Mouse (Mus musculus): Measurements from ENCODE around the gene Abca2. TPM values are rescaled to one million over a fixed set of nuclear protein-coding genes. Genes with fewer than 3 reads are reported as not detected.

Abca2 gene
- polyA plus RNA-seq, 1 experiment from 2014 or later = 6.7 TPM

DNA sequence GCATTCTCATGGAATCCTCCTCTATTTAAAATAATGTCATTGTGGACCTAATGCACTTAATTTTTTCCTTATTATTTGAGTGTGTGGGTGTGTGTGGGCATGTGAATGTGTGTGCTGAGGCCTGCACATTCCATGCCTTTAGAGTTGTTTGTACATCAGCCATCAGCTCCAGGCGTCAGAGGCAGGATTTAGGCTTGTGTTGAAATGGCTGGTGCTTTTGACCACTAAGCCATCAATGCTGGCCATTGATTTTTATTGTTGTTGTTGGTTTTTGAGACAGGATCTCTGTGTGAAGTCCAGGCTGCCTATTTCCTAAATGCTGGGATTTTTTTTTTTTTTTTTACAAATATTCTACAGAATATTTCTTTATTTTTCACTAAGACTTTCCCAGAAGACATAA, 24.4 kb downstream of the Abca2 start:
- H3K4me2 ChIP-seq (ENCODE audit: low read length) = no peak overlapping the region
- no peaks in the 10 kb centered on the region for H3K4me1 ChIP-seq (ENCODE audit: control insufficient read depth, insufficient read depth, low read length)
- no peaks in the 10 kb centered on the region for H3K9me3 ChIP-seq (replicated peaks; ENCODE audit: control insufficient read depth, low read length)
- no peak overlapping the region for H3K9ac ChIP-seq (ENCODE audit: low read length)
- no peak overlapping the region for H3K27ac ChIP-seq (ENCODE audit: low read depth, low read length)
- WGBS = 42% methylated on average over 1 of the region's 1 CpGs
- no peaks in the 10 kb centered on the region for H3K27me3 ChIP-seq (replicated peaks; ENCODE audit: control insufficient read depth, insufficient read depth, low read length)
- H3K36me3 ChIP-seq (ENCODE audit: control insufficient read depth, insufficient read depth, low read length) = peaks cover 19% of the 10 kb centered on the region
- no peak for ATAC-seq
- no peak overlapping the region for H3K4me3 ChIP-seq (ENCODE audit: low read depth, low read length)
- no peak for DNase-seq (ENCODE audit: low spot score)

- ATAC-seq (no peak), DNase-seq (ENCODE audit: low spot score) (no peak)
- Histone ChIP-seq H3K4me2 (ENCODE audit: low read length) (no peak within 1 kb of the TSS), H3K4me3 (ENCODE audit: low read depth, low read length) (no peak within 1 kb of the TSS), H3K36me3 (ENCODE audit: control insufficient read depth, insufficient read depth, low read length) (peaks cover 20% of the 10 kb centered on the region), H3K27me3 (replicated peaks; ENCODE audit: control insufficient read depth, insufficient read depth, low read length) (no peaks in the 10 kb centered on the region), H3K9ac (ENCODE audit: low read length) (no peak within 1 kb of the TSS), H3K9me3 (replicated peaks; ENCODE audit: control insufficient read depth, low read length) (no peaks in the 10 kb centered on the region), H3K4me1 (ENCODE audit: control insufficient read depth, insufficient read depth, low read length) (peaks cover 10% of the 10 kb centered on the region), H3K27ac (ENCODE audit: low read depth, low read length) (no peak within 1 kb of the TSS)
- 65% methylated on average over 14 of the region's 14 CpGs for WGBS
Measured at GRCm38 (mm10) chr2:25456205-25456953, 27.9 kb downstream of the Abca2 start, which contains the start of gene Clic3. Clic3 (plus strand) TSS chr2:25456838.

GRCm38 (mm10) chr2:25457022-25457896, 28.8 kb downstream of the Abca2 start:
- H3K4me3 ChIP-seq (ENCODE audit: low read depth, low read length) = no peak overlapping the region
- DNase-seq (ENCODE audit: low spot score) (no peak), ATAC-seq (no peak)
- H3K4me1 ChIP-seq (ENCODE audit: control insufficient read depth, insufficient read depth, low read length) = peaks cover 11% of the 10 kb centered on the region
- H3K9ac ChIP-seq (ENCODE audit: low read length) = no peak overlapping the region
- H3K36me3 ChIP-seq (ENCODE audit: control insufficient read depth, insufficient read depth, low read length) = peaks cover 20% of the 10 kb centered on the region
- no peak overlapping the region for H3K4me2 ChIP-seq (ENCODE audit: low read length)
- no peaks in the 10 kb centered on the region for H3K27me3 ChIP-seq (replicated peaks; ENCODE audit: control insufficient read depth, insufficient read depth, low read length)
- H3K9me3 ChIP-seq (replicated peaks; ENCODE audit: control insufficient read depth, low read length) = no peaks in the 10 kb centered on the region
- H3K27ac ChIP-seq (ENCODE audit: low read depth, low read length) = no peak overlapping the region
- 88% methylated on average over 9 of the region's 9 CpGs for WGBS

- Histone ChIP-seq H3K9me3 (replicated peaks; ENCODE audit: control insufficient read depth, low read length) (no peaks in the 10 kb centered on the region), H3K27me3 (replicated peaks; ENCODE audit: control insufficient read depth, insufficient read depth, low read length) (no peaks in the 10 kb centered on the region), H3K4me1 (ENCODE audit: control insufficient read depth, insufficient read depth, low read length) (peaks cover 11% of the 10 kb centered on the region), H3K27ac (ENCODE audit: low read depth, low read length) (no peak overlapping the region), H3K4me2 (ENCODE audit: low read length) (no peak overlapping the region), H3K9ac (ENCODE audit: low read length) (no peak overlapping the region), H3K4me3 (ENCODE audit: low read depth, low read length) (no peak overlapping the region), H3K36me3 (ENCODE audit: control insufficient read depth, insufficient read depth, low read length) (peaks cover 20% of the 10 kb centered on the region)
- DNase-seq (ENCODE audit: low spot score) (no peak), ATAC-seq (no peak)
- 72% methylated on average over 5 of the region's 5 CpGs for WGBS
Measured at GRCm38 (mm10) chr2:25458911-25459310, 30.4 kb downstream of the Abca2 start.

DNA sequence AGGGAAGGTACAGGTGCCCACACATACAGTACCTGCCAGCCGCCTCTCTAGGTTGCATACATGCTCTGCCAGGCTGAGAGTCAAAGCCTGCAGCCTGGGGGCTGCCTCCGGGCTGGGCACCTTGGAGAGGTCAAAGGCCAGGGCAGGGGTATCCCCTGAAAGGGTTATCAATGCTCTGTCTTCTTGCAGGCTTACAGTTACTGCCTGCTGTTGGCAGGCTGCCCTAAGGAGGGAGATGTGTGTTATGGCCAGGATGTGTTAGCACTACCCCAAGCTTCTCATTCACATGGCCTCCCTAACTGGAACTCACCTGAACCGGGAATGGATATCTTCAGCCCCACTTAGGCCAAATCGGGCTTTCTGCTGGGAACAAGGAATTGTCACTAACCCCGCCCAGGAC, 31.6 kb downstream of the Abca2 start:
- peaks cover 11% of the 10 kb centered on the region for H3K4me1 ChIP-seq (ENCODE audit: control insufficient read depth, insufficient read depth, low read length)

DNA sequence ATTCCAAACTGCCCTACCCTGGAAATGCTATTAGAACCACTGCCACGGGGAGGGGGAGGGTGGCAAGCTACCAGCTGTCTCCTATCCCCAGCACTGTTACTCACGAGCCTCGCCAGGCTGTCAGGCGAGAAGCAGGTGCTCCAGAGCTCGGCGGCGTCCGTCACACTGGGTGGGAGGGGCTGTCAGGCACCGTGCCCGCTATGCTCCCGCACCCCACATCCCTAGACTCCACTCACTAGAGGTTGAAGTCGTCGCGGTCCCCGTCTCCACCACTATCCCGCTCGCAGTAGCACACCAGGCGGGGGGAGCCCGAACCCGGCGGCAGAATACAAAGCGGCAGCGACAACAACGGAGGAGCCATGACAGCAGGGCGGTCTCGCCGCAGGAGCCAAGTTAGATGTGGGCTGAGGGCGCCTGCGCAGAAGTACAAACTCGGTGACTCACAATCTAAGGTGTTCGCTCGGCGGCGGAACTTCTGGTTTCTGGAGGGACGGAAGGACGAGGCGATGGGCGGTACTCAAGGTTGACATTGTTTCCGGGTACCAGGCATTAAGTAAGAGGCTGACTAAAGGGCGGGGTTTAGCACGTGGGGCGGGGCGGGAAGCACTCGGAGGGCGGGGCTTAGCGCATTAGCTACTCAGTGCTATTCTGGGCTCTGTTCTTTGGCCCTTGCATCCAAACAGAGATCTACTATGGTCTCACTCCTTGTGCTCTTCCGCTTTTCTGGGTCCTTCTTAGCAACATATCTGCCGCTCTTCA, 32.2 kb downstream of the Abca2 start, which contains the start of gene Paxx:
Gene Paxx (minus strand): TSS at position 544 of the 759 bp plus-strand sequence.
- peak within 1 kb of the TSS; percentile 68 for H3K9ac ChIP-seq (ENCODE audit: low read length)
- H3K27ac ChIP-seq (ENCODE audit: low read depth, low read length) = peak within 1 kb of the TSS; percentile 95
- H3K4me1 ChIP-seq (ENCODE audit: control insufficient read depth, insufficient read depth, low read length) = peaks cover 11% of the 10 kb centered on the region
- DNase-seq (ENCODE audit: low spot score) (peak; percentile 97), ATAC-seq (peak; percentile 90)
- H3K27me3 ChIP-seq (replicated peaks; ENCODE audit: control insufficient read depth, insufficient read depth, low read length) = no peaks in the 10 kb centered on the region
- peak within 1 kb of the TSS; percentile 87 for H3K4me2 ChIP-seq (ENCODE audit: low read length)
- no peaks in the 10 kb centered on the region for H3K9me3 ChIP-seq (replicated peaks; ENCODE audit: control insufficient read depth, low read length)
- peak within 1 kb of the TSS; percentile 54 for H3K4me3 ChIP-seq (ENCODE audit: low read depth, low read length)
- under 1% methylated on average over 45 of the region's 48 CpGs for WGBS
- H3K36me3 ChIP-seq (ENCODE audit: control insufficient read depth, insufficient read depth, low read length) = peaks cover 20% of the 10 kb centered on the region

More for the DNA sequence above, 31.6 kb downstream of the Abca2 start:
- no peak for DNase-seq (ENCODE audit: low spot score)
- peak overlapping the region; percentile 54 for H3K4me3 ChIP-seq (ENCODE audit: low read depth, low read length)
- peak overlapping the region; percentile 68 for H3K9ac ChIP-seq (ENCODE audit: low read length)
- WGBS = 30% methylated on average over 5 of the region's 5 CpGs
- H3K36me3 ChIP-seq (ENCODE audit: control insufficient read depth, insufficient read depth, low read length) = peaks cover 20% of the 10 kb centered on the region
- no peak; the same call in none of the 2 replicates for ATAC-seq
- H3K27ac ChIP-seq (ENCODE audit: low read depth, low read length) = peak overlapping the region; percentile 95
- H3K27me3 ChIP-seq (replicated peaks; ENCODE audit: control insufficient read depth, insufficient read depth, low read length) = no peaks in the 10 kb centered on the region
- H3K9me3 ChIP-seq (replicated peaks; ENCODE audit: control insufficient read depth, low read length) = no peaks in the 10 kb centered on the region
- H3K4me2 ChIP-seq (ENCODE audit: low read length) = peak overlapping the region; percentile 87

- H3K9ac ChIP-seq (ENCODE audit: low read length) = peak overlapping the region; percentile 56
- H3K27me3 ChIP-seq (replicated peaks; ENCODE audit: control insufficient read depth, insufficient read depth, low read length) = no peaks in the 10 kb centered on the region
- ATAC-seq (no peak), DNase-seq (ENCODE audit: low spot score) (no peak)
- peaks cover 11% of the 10 kb centered on the region for H3K4me1 ChIP-seq (ENCODE audit: control insufficient read depth, insufficient read depth, low read length)
- peak overlapping the region; percentile 95 for H3K27ac ChIP-seq (ENCODE audit: low read depth, low read length)
- H3K36me3 ChIP-seq (ENCODE audit: control insufficient read depth, insufficient read depth, low read length) = peaks cover 20% of the 10 kb centered on the region
- 24% methylated on average over 3 of the region's 3 CpGs for WGBS
- peak overlapping the region; percentile 54 for H3K4me3 ChIP-seq (ENCODE audit: low read depth, low read length)
- peak overlapping the region; percentile 87 for H3K4me2 ChIP-seq (ENCODE audit: low read length)
- H3K9me3 ChIP-seq (replicated peaks; ENCODE audit: control insufficient read depth, low read length) = no peaks in the 10 kb centered on the region
Measured at GRCm38 (mm10) chr2:25461407-25461806, 32.9 kb downstream of the Abca2 start.

GRCm38 (mm10) chr2:25463630-25464029, 35.1 kb downstream of the Abca2 start:
- DNase-seq (ENCODE audit: low spot score) (no peak), ATAC-seq (no peak)
- Histone ChIP-seq H3K4me2 (ENCODE audit: low read length) (no peak overlapping the region), H3K9me3 (replicated peaks; ENCODE audit: control insufficient read depth, low read length) (no peaks in the 10 kb centered on the region), H3K9ac (ENCODE audit: low read length) (no peak overlapping the region), H3K27me3 (replicated peaks; ENCODE audit: control insufficient read depth, insufficient read depth, low read length) (no peaks in the 10 kb centered on the region), H3K4me1 (ENCODE audit: control insufficient read depth, insufficient read depth, low read length) (peaks cover 11% of the 10 kb centered on the region), H3K4me3 (ENCODE audit: low read depth, low read length) (no peak overlapping the region), H3K36me3 (ENCODE audit: control insufficient read depth, insufficient read depth, low read length) (peaks cover 6% of the 10 kb centered on the region), H3K27ac (ENCODE audit: low read depth, low read length) (no peak overlapping the region)
- 88% methylated on average over 3 of the region's 3 CpGs for WGBS

Measured in forebrain, embryonic 14.5 days (tissue).